Mouse (Mus musculus) embryo, embryonic 11 days (tissue): Measurements from ENCODE around the gene Ptprj.
"Not testable (repeated sequence)": the region's sequence is repeated elsewhere in the genome, so short reads cannot be mapped to it uniquely, and the experiment has no call there.

Experiments used
- DNase-seq: peaks from one replicate; pipeline ENCODE4 v3.0.0-alpha.2; 2015

The Ptprj gene

GRCm38 (mm10) chr2:90576936-90577335 is 3.5 kb downstream of the Ptprj start:
- no peak for DNase-seq

GRCm38 (mm10) chr2:90576411-90576810 is 4.0 kb downstream of the Ptprj start:
- DNase-seq: no peak

GRCm38 (mm10) chr2:90575713-90576112 is 4.7 kb downstream of the Ptprj start:
- DNase-seq: no peak

GRCm38 (mm10) chr2:90575116-90575515 is 5.3 kb downstream of the Ptprj start:
- DNase-seq: no peak

- no peak for DNase-seq
These were observed 5.9 kb downstream of the Ptprj start for GRCm38 (mm10) chr2:90574536-90574935.

GRCm38 (mm10) chr2:90573640-90574526 is 6.6 kb downstream of the Ptprj start:
- DNase-seq: no peak

GRCm38 (mm10) chr2:90572126-90572525 is 8.3 kb downstream of the Ptprj start:
- no peak for DNase-seq

GRCm38 (mm10) chr2:90571399-90571798 is 9.0 kb downstream of the Ptprj start:
- not testable (repeated sequence) for DNase-seq

GRCm38 (mm10) chr2:90570871-90571270 is 9.6 kb downstream of the Ptprj start:
- DNase-seq: no peak

- DNase-seq: no peak
These were observed 10.2 kb downstream of the Ptprj start for GRCm38 (mm10) chr2:90570216-90570615.

- no peak for DNase-seq
These were observed 11.4 kb downstream of the Ptprj start for GRCm38 (mm10) chr2:90568961-90569481.

GRCm38 (mm10) chr2:90568091-90568490 is 12.4 kb downstream of the Ptprj start:
- no peak for DNase-seq

GRCm38 (mm10) chr2:90566773-90567528 is 13.5 kb downstream of the Ptprj start:
- DNase-seq: no peak

GRCm38 (mm10) chr2:90566046-90566445 is 14.4 kb downstream of the Ptprj start:
- DNase-seq: no peak

- no peak for DNase-seq
These were observed 15.1 kb downstream of the Ptprj start for GRCm38 (mm10) chr2:90565192-90565929.

GRCm38 (mm10) chr2:90564552-90564951 is 15.9 kb downstream of the Ptprj start:
- DNase-seq: no peak

- no peak for DNase-seq
These were observed 17.3 kb downstream of the Ptprj start for GRCm38 (mm10) chr2:90563171-90563570.

GRCm38 (mm10) chr2:90562126-90562670 is 18.2 kb downstream of the Ptprj start:
- no peak for DNase-seq

GRCm38 (mm10) chr2:90560197-90560843 is 20.1 kb downstream of the Ptprj start:
- DNase-seq: no peak

GRCm38 (mm10) chr2:90559688-90560196 is 20.7 kb downstream of the Ptprj start:
- DNase-seq: no peak

GRCm38 (mm10) chr2:90559015-90559687 is 21.3 kb downstream of the Ptprj start:
- DNase-seq: no peak
